11 mouse cellular contexts compared by ENCODE assay signal in the genomic region with DNA sequence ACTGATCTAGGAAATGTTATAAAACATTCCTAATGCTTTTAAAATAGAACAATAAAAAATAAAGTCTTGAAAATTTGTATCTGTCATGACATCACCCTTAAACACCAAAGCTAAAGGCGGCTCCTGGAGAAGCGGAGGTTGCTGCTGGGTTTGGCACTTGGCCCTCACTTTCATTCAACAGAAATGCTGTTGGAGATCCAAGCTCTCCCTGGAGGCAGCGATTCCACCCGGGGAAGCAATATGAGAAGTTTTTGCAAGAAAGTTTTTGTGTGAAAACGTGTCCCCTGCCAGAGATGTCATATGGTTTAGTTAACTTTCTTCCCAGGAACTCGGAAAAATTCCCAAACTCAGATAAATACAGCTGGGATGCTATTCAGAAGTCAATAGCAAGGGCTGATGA. TPM values are rescaled to one million over a fixed set of nuclear protein-coding genes. Genes with fewer than 3 reads are reported as not detected.
DNase-seq lines count a peak whose midpoint lies in the region; ATAC-seq and TF ChIP-seq lines count a peak whose summit lies in the region.
"Had no signal": no experiment of that assay in that cellular context is flagged by ENCODE, and none has a peak within 500 bp of the region (broad histone marks: within the 10 kb centered on the region; RNA-seq: fewer than 3 reads in every experiment).

No protein-coding gene starts in this region.

- 33% methylated on average over 6 of the region's 6 CpGs for WGBS in embryonic facial prominence, embryonic 14.5 days
- 87% methylated on average over 6 of the region's 6 CpGs for WGBS in embryonic facial prominence, embryonic 10.5 days
- 60% methylated on average over 6 of the region's 6 CpGs for WGBS in limb, embryonic 13.5 days
- WGBS in limb, embryonic 10.5 days: 86% methylated on average over 6 of the region's 6 CpGs

- TF ChIP-seq POLR2A in embryonic fibroblast, embryonic 13.5 days (IDR thresholded peaks at IDR 0.05; ENCODE audit: low read depth, low read length): no peak

- 0 out of 2 replicates have a peak, but pooled peaks cover 3% of the 10 kb centered on the region for H3K9me3 ChIP-seq in embryonic facial prominence, embryonic 14.5 days (ENCODE audit: control insufficient read depth, low read length)
- H3K9me3 ChIP-seq in embryonic facial prominence, embryonic 10.5 days: no peaks in the 10 kb centered on the region; the same call in 1 of the 2 replicates
- H3K9me3 ChIP-seq in limb, embryonic 13.5 days: peaks cover 6% of the 10 kb centered on the region; the same call in 1 of the 2 replicates
- H3K9me3 ChIP-seq in limb, embryonic 10.5 days (replicated peaks): no peaks in the 10 kb centered on the region
- H3K9me3 ChIP-seq: liver, embryonic 12.5 days; midbrain, embryonic 13.5 days had no signal

- peak; percentile 75; the same call in 1 of the 2 replicates for ATAC-seq in embryonic facial prominence, embryonic 14.5 days (ENCODE audit: low read depth)
- ATAC-seq in limb, embryonic 13.5 days (ENCODE audit: low FRiP score, low read depth): peak; percentile 66; the same call in 1 of the 2 replicates
- ATAC-seq: liver, embryonic 12.5 days; midbrain, embryonic 13.5 days had no signal

- peak; percentile 92 for DNase-seq in embryonic facial prominence, embryonic 14.5 days (ENCODE audit: low spot score)
- no peak for DNase-seq in embryonic facial prominence, embryonic 10.5 days (ENCODE audit: low spot score)
- DNase-seq in limb, embryonic 10.5 days (ENCODE audit: low spot score): no peak
- DNase-seq in heart, postnatal 4 days: peak; percentile 72
- DNase-seq in layer of hippocampus, postnatal 14 days (ENCODE audit: low spot score in 2 of 2): no peak
- no peak for DNase-seq in frontal cortex, postnatal 36 days (ENCODE audit: low spot score in 2 of 2)
- DNase-seq: kidney, postnatal 36 days had no signal

- peaks cover 16% of the 10 kb centered on the region for H3K4me1 ChIP-seq in embryonic facial prominence, embryonic 14.5 days (ENCODE audit: control insufficient read depth, insufficient read depth, low read length)
- no peaks in the 10 kb centered on the region for H3K4me1 ChIP-seq in embryonic facial prominence, embryonic 10.5 days
- peaks cover 9% of the 10 kb centered on the region; the same call in 1 of the 2 replicates for H3K4me1 ChIP-seq in limb, embryonic 13.5 days
- H3K4me1 ChIP-seq in limb, embryonic 10.5 days: no peaks in the 10 kb centered on the region
- H3K4me1 ChIP-seq in embryonic fibroblast, embryonic 13.5 days (ENCODE audit: control insufficient read depth, insufficient read depth, low read length): peaks cover 3% of the 10 kb centered on the region; the same call in 1 of the 2 replicates
- H3K4me1 ChIP-seq: liver, embryonic 12.5 days; midbrain, embryonic 13.5 days had no signal

- no peak overlapping the region for H3K4me2 ChIP-seq in embryonic facial prominence, embryonic 14.5 days (ENCODE audit: low read depth, low read length)
- H3K4me2 ChIP-seq in limb, embryonic 13.5 days (replicated peaks): no peak overlapping the region
- H3K4me2 ChIP-seq: liver, embryonic 12.5 days; midbrain, embryonic 13.5 days had no signal

- no peak for TF ChIP-seq CTCF in embryonic fibroblast, embryonic 13.5 days (IDR thresholded peaks at IDR 0.05; ENCODE audit: borderline replicate concordance, insufficient read depth, low read length)

- no peaks in the 10 kb centered on the region for H3K36me3 ChIP-seq in embryonic facial prominence, embryonic 14.5 days (ENCODE audit: control insufficient read depth, insufficient read depth, low read length)
- H3K36me3 ChIP-seq in embryonic facial prominence, embryonic 10.5 days (replicated peaks): no peaks in the 10 kb centered on the region
- H3K36me3 ChIP-seq in limb, embryonic 13.5 days: no peaks in the 10 kb centered on the region
- no peaks in the 10 kb centered on the region for H3K36me3 ChIP-seq in limb, embryonic 10.5 days
- H3K36me3 ChIP-seq: liver, embryonic 12.5 days; midbrain, embryonic 13.5 days had no signal

- H3K9ac ChIP-seq in embryonic facial prominence, embryonic 14.5 days (ENCODE audit: low read depth, low read length): no peak overlapping the region
- no peak overlapping the region for H3K9ac ChIP-seq in limb, embryonic 13.5 days
- H3K9ac ChIP-seq: liver, embryonic 12.5 days; midbrain, embryonic 13.5 days had no signal

- no peak overlapping the region; the same call in 1 of the 2 replicates for H3K27ac ChIP-seq in embryonic facial prominence, embryonic 14.5 days (replicated peaks; ENCODE audit: low read depth, low read length)
- H3K27ac ChIP-seq in embryonic facial prominence, embryonic 10.5 days (replicated peaks): no peak overlapping the region
- no peak overlapping the region for H3K27ac ChIP-seq in limb, embryonic 13.5 days
- H3K27ac ChIP-seq in limb, embryonic 10.5 days: no peak overlapping the region
- H3K27ac ChIP-seq in embryonic fibroblast, embryonic 13.5 days (ENCODE audit: insufficient read depth, low read length): peak overlapping the region; percentile 81
- H3K27ac ChIP-seq: liver, embryonic 12.5 days; midbrain, embryonic 13.5 days had no signal

- H3K4me3 ChIP-seq in embryonic facial prominence, embryonic 14.5 days (ENCODE audit: low read depth, low read length): no peak overlapping the region
- H3K4me3 ChIP-seq in embryonic facial prominence, embryonic 10.5 days: no peak overlapping the region
- no peak overlapping the region for H3K4me3 ChIP-seq in limb, embryonic 13.5 days
- no peak overlapping the region for H3K4me3 ChIP-seq in limb, embryonic 10.5 days
- H3K4me3 ChIP-seq in embryonic fibroblast, embryonic 13.5 days (ENCODE audit: insufficient read depth, low read length): no peak overlapping the region
- H3K4me3 ChIP-seq: liver, embryonic 12.5 days; midbrain, embryonic 13.5 days had no signal

- H3K27me3 ChIP-seq in embryonic facial prominence, embryonic 14.5 days (replicated peaks; ENCODE audit: control insufficient read depth, insufficient read depth, low read length): no peaks in the 10 kb centered on the region
- H3K27me3 ChIP-seq in embryonic facial prominence, embryonic 10.5 days (replicated peaks; ENCODE audit: low read depth, poor library complexity, severe bottlenecking): no peaks in the 10 kb centered on the region
- H3K27me3 ChIP-seq in limb, embryonic 13.5 days: no peaks in the 10 kb centered on the region
- H3K27me3 ChIP-seq in limb, embryonic 10.5 days (ENCODE audit: low read depth, poor library complexity, severe bottlenecking): no peaks in the 10 kb centered on the region
- H3K27me3 ChIP-seq: liver, embryonic 12.5 days; midbrain, embryonic 13.5 days had no signal

RNA-seq across cellular contexts. Expression of gene Map4k3, which starts 51.5 kb away (rescaled TPM):
- 32.8 and 33.8 TPM in 2 replicates for polyA plus RNA-seq in embryonic facial prominence, embryonic 14.5 days (2014; fragmentation: Nextera tagmentation; extraction: Ambion mirVana)
- 19.4 and 22.3 TPM in 2 replicates for polyA plus RNA-seq in embryonic facial prominence, embryonic 10.5 days (2016; fragmentation: Nextera tagmentation; extraction: Ambion mirVana)
- polyA plus RNA-seq in limb, embryonic 13.5 days (2015; fragmentation: Nextera tagmentation; extraction: Ambion mirVana): 29.0 and 31.7 TPM in 2 replicates
- 19.3 and 25.3 TPM in 2 replicates for polyA plus RNA-seq in limb, embryonic 10.5 days (2016; fragmentation: Nextera tagmentation; extraction: Ambion mirVana)
- polyA plus RNA-seq in embryonic fibroblast, embryonic 13.5 days (2011; ENCODE audit: insufficient read length, low read depth, missing spikeins): 99.4 and 100 TPM in 2 replicates
- 10 to 100 TPM; 49.6 to 51.9 TPM for total RNA-seq in heart, postnatal 4 days (2021)
- 10 to 100 TPM; 83.3 to 85.6 TPM for total RNA-seq in layer of hippocampus, postnatal 14 days (2021)

Comparison
In these comparisons a context has a peak if more than half of its experiments do, and no peak if none do; other contexts are left out.
1. DNase-seq: peak in embryonic facial prominence, embryonic 14.5 days (single experiment) and heart, postnatal 4 days (single experiment); none in embryonic facial prominence, embryonic 10.5 days (single experiment), limb, embryonic 10.5 days (single experiment), layer of hippocampus, postnatal 14 days (0 of 2) and frontal cortex, postnatal 36 days (0 of 2).